Mouse (Mus musculus) thymus, postnatal 14 days (tissue): ENCODE results near the gene Mrgpra4.

ENCODE experiments used
- DNase-seq: peaks from one replicate; pipeline ENCODE4 v3.0.0; 2021

Gene Mrgpra4

DNA sequence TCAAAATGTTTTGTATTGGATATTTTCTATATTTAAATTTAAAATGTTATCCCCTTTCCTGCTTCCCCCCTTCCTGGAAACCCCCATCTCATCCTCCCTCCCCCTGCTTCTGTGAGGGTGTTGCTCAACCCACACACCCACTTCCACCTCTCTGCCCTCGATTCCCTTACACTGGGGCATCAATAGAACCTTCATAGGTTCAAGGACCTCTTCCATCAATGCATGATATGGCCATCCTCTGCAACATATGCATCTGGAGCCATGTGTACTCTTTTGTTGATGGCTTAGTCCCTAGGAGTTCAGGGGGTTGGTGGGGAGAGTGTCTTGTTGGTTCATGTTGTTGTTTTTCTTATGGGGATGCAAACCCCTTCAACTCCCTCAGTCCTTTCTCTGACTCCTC is at the start of gene Mrgpra4:
Mrgpra4 (minus strand) TSS at position 101 of the 400 bp plus-strand sequence.
- no peak for DNase-seq

- DNase-seq, result no peak
These were observed 45.6 kb upstream of the Mrgpra4 start, which contains the start of gene Mrgprx1 for GRCm38 (mm10) chr7:48027497-48027896. Mrgprx1 (minus strand) TSS chr7:48027597.

- DNase-seq, result no peak
These were observed 36.0 kb upstream of the Mrgpra4 start for GRCm38 (mm10) chr7:48017874-48018273.

- no peak for DNase-seq
These were observed 13.8 kb upstream of the Mrgpra4 start for GRCm38 (mm10) chr7:47995689-47996088.

DNA sequence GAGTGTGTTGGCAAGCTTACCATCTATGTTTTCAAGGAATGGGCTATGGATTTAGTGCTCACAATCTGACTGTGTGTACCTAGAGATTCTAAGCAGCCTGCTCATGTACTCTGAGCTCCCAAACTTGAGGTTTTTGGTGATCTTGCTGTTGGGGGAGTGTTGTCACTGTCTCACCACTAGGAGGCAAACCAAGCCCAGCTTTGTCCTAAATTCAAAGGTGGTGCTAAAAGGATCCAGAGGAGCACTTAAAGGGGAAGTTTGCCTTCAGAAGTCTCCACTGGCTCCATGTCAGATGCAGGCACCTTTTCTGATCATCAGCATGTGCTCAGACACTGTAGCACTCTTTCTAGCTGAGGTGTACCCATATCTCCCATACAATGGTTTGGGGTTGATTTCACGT is 4.9 kb upstream of the Mrgpra4 start:
- no peak for DNase-seq
